Mouse (Mus musculus) heart, postnatal 0 days (tissue): ENCODE measurements at regions not wholly inside any gene's neighbourhood (a gene's known extent, or its start where the extent isn't known, plus 50 kb on each side); places are given as distances from the start of the nearest gene placed in this dataset.

Experiments
- CTCF ChIP-seq: IDR thresholded peaks from 2 replicates; pipeline ENCODE4 v1.5.1; 2016; ENCODE audit warnings: antibody characterized with exemption, control low read depth, low read depth
- EP300 ChIP-seq: IDR thresholded peaks from 2 replicates; pipeline ENCODE4 v1.6.1; 2016; ENCODE audit warnings: antibody characterized with exemption, low read depth

DNA sequence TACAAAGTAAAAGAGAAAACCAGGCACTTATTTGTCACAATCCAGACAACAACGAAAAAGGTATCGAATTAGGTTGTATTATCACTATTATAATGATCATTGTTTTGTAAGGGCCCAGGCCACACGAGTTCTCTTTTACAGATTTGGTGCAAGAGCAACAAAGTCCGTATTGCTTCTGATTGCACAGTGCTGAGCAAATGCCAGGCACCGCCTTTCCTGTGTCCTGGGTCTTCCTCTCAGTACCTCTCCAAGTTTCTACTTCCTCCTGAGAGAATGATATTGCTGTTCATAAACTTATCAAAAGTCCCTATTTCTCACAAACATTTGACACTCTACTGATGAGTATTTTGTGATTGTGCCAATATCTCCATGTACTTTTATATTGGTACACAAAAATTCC, 431.3 kb upstream of the Tenm4 start:
- TF ChIP-seq CTCF: no peak
- no peak for TF ChIP-seq EP300
